Mouse (Mus musculus): ENCODE results near the gene Bin2.

DNA sequence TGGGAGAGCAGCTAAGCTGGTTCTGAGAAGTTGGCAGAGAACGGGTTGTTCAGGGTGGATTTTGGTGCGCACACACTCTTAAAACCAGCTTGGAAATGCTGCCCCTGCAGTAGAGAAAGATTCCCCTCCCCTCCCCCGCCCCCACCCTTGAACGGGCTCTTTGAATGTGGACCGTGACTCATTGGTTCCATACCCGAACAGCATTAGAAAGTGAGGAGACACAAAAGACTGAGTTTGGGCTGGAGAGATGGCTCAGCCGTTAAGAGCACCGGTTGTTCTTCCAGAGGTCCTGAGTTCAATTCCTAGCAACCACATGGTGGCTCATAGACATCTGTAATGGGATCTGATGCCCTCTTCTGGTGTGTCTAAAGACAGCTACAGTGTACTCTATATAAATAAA is 651 bp upstream of the Bin2 start:
- TF ChIP-seq CTCF (IDR thresholded peaks at IDR 0.05; ENCODE audit: low read depth) (no peak), EP300 (IDR thresholded peaks at IDR 0.05; ENCODE audit: low read depth) (no peak)
